Mouse (Mus musculus) brown adipose tissue, adult 24 weeks (tissue): ENCODE measurements around the gene Slc16a9. TPM values are rescaled to one million over a fixed set of nuclear protein-coding genes. Genes with fewer than 3 reads are reported as not detected.

ENCODE experiments used
- H3K27ac ChIP-seq: fragments of 200-500 bp; replicated peaks from 2 replicates; pipeline ENCODE4 v1.5.1; 2012; ENCODE audit warnings: low read depth, mild to moderate bottlenecking, low read length
- H3K4me1 ChIP-seq: fragments of 200-500 bp; 2 replicates; pipeline ENCODE4 v1.6.1; 2012; ENCODE audit warnings: low read length, mixed read lengths; ENCODE audit not compliant: control insufficient read depth, insufficient read depth, insufficient read length
- H3K4me3 ChIP-seq: fragments of 200-500 bp; 2 replicates; pipeline ENCODE4 v1.5.1; 2012; ENCODE audit warnings: low read depth, mild to moderate bottlenecking, low read length, moderate library complexity; ENCODE audit not compliant: insufficient read depth
- polyA plus RNA-seq: library from polyadenylated mRNA; stranded (reverse); fragments of >200 nt; gene quantifications from 2 replicates; pipeline ENCODE4 v1.2.4, GENCODE M21; 2012; ENCODE audit not compliant: missing spikeins, insufficient read depth, insufficient read length

Slc16a9 gene
- polyA plus RNA-seq, 1 experiment, result 1.1 TPM

- Histone ChIP-seq H3K27ac (no peak overlapping the region), H3K4me1 (0 out of 2 replicates have a peak, but pooled peaks cover 2% of the 10 kb centered on the region), H3K4me3 (no peak overlapping the region)
These were observed 19.6 kb downstream of the Slc16a9 start for GRCm38 (mm10) chr10:70264337-70265036.

- no peak overlapping the region for H3K27ac ChIP-seq
- H3K4me1 ChIP-seq, result 0 out of 2 replicates have a peak, but pooled peaks cover 2% of the 10 kb centered on the region
- H3K4me3 ChIP-seq, result no peak overlapping the region
These were observed 21.6 kb downstream of the Slc16a9 start for GRCm38 (mm10) chr10:70266501-70266900.

GRCm38 (mm10) chr10:70268581-70269446 is 23.9 kb downstream of the Slc16a9 start:
- no peaks in the 10 kb centered on the region for H3K4me1 ChIP-seq
- no peak overlapping the region for H3K27ac ChIP-seq
- no peak overlapping the region for H3K4me3 ChIP-seq

GRCm38 (mm10) chr10:70269447-70269787 is 24.5 kb downstream of the Slc16a9 start:
- Histone ChIP-seq H3K4me1 (no peaks in the 10 kb centered on the region), H3K4me3 (no peak overlapping the region), H3K27ac (no peak overlapping the region)

GRCm38 (mm10) chr10:70276678-70277077 is 31.8 kb downstream of the Slc16a9 start:
- H3K4me3 ChIP-seq, result no peak overlapping the region

GRCm38 (mm10) chr10:70279349-70279748 is 34.4 kb downstream of the Slc16a9 start:
- Histone ChIP-seq H3K27ac (no peak overlapping the region), H3K4me3 (no peak overlapping the region), H3K4me1 (no peaks in the 10 kb centered on the region)

More at GRCm38 (mm10) chr10:70276678-70277077, 31.8 kb downstream of the Slc16a9 start:
- Histone ChIP-seq H3K4me1 (no peaks in the 10 kb centered on the region), H3K27ac (no peak overlapping the region)

- Histone ChIP-seq H3K4me1 (peaks cover 3% of the 10 kb centered on the region; the same call in 1 of the 2 replicates), H3K4me3 (no peak overlapping the region), H3K27ac (no peak overlapping the region)
These were observed 42.9 kb downstream of the Slc16a9 start for GRCm38 (mm10) chr10:70287825-70288235.

- Histone ChIP-seq H3K4me3 (no peak overlapping the region), H3K27ac (no peak overlapping the region), H3K4me1 (peaks cover 3% of the 10 kb centered on the region; the same call in 1 of the 2 replicates)
These were observed 43.8 kb downstream of the Slc16a9 start for GRCm38 (mm10) chr10:70288406-70289327.

GRCm38 (mm10) chr10:70292014-70292413 is 47.1 kb downstream of the Slc16a9 start:
- H3K27ac ChIP-seq, result no peak overlapping the region
- peaks cover 3% of the 10 kb centered on the region; the same call in 1 of the 2 replicates for H3K4me1 ChIP-seq

GRCm38 (mm10) chr10:70294094-70294493 is 49.2 kb downstream of the Slc16a9 start:
- no peak overlapping the region for H3K4me3 ChIP-seq
- H3K27ac ChIP-seq, result no peak overlapping the region
- no peaks in the 10 kb centered on the region for H3K4me1 ChIP-seq

More at GRCm38 (mm10) chr10:70292014-70292413, 47.1 kb downstream of the Slc16a9 start:
- H3K4me3 ChIP-seq, result no peak overlapping the region

GRCm38 (mm10) chr10:70296531-70297366 is 51.8 kb downstream of the Slc16a9 start:
- Histone ChIP-seq H3K4me1 (no peaks in the 10 kb centered on the region), H3K27ac (no peak overlapping the region), H3K4me3 (no peak overlapping the region)

GRCm38 (mm10) chr10:70299118-70299517 is 54.2 kb downstream of the Slc16a9 start:
- H3K4me3 ChIP-seq, result no peak overlapping the region
- no peak overlapping the region for H3K27ac ChIP-seq
- no peaks in the 10 kb centered on the region for H3K4me1 ChIP-seq

GRCm38 (mm10) chr10:70299653-70300052 is 54.8 kb downstream of the Slc16a9 start:
- no peaks in the 10 kb centered on the region for H3K4me1 ChIP-seq
- H3K4me3 ChIP-seq, result no peak overlapping the region
- H3K27ac ChIP-seq, result no peak overlapping the region

- Histone ChIP-seq H3K4me1 (no peaks in the 10 kb centered on the region), H3K27ac (no peak overlapping the region), H3K4me3 (no peak overlapping the region)
These were observed 56.3 kb downstream of the Slc16a9 start for GRCm38 (mm10) chr10:70301190-70301589.
